Mouse (Mus musculus) cerebellum, adult (tissue): Measurements from ENCODE around the gene Nrbf2.

Experiments used
- ATAC-seq: cut with Nextera tagmentation; 2 replicates; pipeline ENCODE4 v1.9.2; 2017; ENCODE audit warnings: mild to moderate bottlenecking, moderate library complexity, mixed read lengths; ENCODE audit not compliant: insufficient number of reproducible peaks, low FRiP score, low TSS enrichment

The Nrbf2 gene

DNA sequence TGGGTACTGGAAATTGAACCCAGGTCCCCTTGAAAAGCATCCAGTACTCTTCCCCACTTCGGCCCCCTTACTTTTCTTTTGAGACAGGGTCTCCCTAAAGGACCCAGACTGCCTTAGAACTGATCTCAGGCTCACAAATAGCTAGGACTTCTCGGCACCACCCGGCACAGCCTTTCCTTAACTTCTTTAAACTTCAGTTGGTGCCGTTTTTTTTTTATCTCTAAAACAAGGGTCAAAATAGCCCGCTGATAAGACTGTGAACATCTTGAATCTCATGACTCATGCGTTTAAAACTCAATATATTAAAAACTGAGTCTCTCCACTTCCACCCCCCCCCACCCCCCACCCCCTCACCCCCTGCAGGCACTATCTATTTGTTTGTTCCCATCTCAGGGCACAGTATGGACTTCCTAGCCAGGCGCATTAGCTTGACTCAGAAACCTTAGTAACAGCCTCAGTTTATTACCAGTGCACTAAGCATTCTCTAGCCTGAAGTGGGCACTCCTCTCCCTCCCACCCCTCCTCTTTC, 10.9 kb upstream of the Nrbf2 start:
- ATAC-seq, result no peak

- ATAC-seq, result no peak
Measured at GRCm38 (mm10) chr10:67295331-67295730, 10.2 kb upstream of the Nrbf2 start.

- ATAC-seq, result no peak
Measured at GRCm38 (mm10) chr10:67291087-67291486, 6.0 kb upstream of the Nrbf2 start.

GRCm38 (mm10) chr10:67290622-67291021, 5.5 kb upstream of the Nrbf2 start:
- ATAC-seq, result no peak

DNA sequence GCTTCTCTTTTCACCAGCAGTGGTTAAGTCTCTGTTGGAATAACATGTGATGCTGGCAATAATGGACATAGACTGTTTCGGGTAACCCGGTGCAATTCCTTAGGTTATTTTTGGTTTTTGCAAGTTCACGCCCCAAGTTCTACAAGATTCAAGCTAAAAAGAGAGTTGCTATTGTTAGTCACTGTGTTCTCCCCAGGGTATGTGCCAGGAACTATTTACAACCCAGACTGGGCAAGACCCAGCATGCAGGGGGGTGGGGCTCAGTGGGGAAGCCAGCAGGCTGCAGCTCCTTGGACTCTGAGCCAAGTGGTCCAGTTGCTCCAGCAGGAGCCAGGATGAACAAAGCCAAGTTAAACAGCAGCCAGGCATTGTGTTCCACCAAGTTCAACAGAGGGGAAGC, 2.8 kb upstream of the Nrbf2 start:
- ATAC-seq, result no peak

DNA sequence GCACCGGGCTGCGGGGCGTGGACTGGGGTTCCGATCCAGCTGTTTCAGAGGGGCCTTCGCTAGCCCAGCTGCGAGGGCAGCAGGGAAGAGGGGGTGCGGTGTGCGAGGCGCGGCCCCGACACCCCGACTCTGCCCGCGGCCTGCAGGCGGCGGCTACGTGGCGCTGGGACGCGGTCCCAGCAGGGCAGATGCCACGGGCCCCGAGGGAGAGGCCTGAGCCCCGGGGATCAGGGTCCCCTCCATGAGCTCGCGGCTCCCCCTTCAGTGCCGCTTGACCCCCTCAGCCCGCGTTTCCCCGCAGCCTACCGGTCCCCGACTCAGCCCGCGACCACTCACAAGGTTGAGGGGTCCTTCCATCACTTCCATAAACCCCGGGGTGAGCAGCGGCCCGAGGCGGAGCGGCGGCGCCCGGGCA, 337 bp downstream of the Nrbf2 start:
- peak; percentile 57; the same call in 1 of the 2 replicates for ATAC-seq

- peak; percentile 15; the same call in 1 of the 2 replicates for ATAC-seq
Measured at GRCm38 (mm10) chr10:67284311-67284710, 794 bp downstream of the Nrbf2 start.

DNA sequence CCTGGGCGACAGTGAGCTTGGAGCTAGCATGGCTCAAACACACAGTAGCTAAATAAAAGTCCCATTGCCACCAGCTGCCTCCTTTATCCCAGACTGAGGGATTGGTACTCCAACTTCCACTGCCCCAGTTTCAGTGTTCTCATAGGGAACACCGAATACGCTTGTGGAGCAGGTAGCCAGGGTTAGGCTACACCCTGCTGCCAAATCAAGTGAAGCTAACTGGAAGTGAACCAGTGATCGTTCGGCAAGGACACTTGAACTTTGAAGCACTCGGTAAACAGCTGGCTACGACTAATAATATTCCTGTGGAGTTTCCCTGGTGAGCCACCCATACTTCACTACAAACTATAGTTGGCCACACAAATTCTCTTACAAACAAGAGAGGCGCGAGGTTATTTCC, 1.6 kb downstream of the Nrbf2 start:
- ATAC-seq, result no peak

GRCm38 (mm10) chr10:67282531-67282930, 2.6 kb downstream of the Nrbf2 start:
- no peak for ATAC-seq

- no peak for ATAC-seq
Measured at GRCm38 (mm10) chr10:67281852-67282251, 3.3 kb downstream of the Nrbf2 start.

DNA sequence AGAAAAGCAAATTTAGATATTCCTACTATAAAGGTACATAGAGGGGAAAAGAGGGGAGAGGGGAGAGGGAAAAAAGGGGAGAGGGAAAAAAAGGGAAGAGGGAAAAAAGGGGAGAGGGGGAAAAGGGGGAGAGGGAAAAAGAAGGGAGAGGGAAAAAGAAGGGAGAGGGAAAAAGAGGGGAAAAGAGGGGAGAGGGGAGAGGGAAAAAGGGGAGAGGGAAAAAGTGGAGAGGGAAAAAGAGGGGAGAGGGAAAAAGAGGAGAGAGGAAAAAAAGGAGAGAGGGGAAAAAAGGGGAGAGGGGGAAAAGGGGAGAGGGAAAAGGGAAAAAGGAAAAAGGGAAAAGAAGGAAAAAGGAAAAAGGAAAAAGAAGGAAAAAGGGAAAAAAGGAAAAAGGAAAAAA, 9.2 kb downstream of the Nrbf2 start:
- no peak for ATAC-seq

DNA sequence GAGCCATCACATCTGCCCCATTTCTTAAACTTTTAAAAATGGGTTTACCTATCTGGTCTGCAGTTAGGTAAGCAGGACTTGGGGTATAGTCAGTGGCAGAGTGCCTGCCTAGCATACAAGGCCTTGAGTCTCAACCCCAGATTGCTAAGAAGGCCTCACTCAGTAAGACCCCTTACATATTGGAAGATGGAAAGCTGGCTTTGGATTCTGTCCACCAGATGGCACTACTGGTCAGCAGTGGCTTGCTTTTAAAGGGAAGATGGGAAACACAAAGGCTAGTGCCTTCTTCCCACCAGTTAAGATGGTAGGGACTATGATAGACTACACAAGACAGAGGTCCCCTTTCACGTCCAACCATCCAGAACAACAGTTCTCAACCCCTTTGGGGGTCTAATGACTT, 20.3 kb downstream of the Nrbf2 start:
- ATAC-seq, result no peak

DNA sequence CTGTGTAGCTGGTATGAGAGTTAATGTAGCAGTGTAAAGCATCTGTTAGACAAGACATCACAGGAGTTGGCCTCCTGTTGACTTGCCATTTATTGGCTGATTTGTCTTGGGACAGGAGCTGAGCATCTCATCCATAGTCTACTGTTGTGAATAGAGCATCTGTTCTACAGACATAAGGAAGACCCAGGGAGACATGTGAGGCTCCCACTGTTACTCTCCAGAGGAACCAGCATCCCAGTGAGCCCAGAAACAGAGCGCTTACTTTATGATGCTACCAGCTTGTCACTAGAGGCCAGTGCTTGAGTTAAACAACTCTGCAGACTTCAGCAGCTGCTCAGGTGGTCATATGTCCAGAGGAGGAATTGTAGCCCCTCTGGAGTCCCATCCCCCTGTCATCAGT, 32.0 kb downstream of the Nrbf2 start:
- no peak for ATAC-seq

GRCm38 (mm10) chr10:67252353-67252752, 32.8 kb downstream of the Nrbf2 start:
- no peak for ATAC-seq

GRCm38 (mm10) chr10:67250846-67251245, 34.3 kb downstream of the Nrbf2 start:
- ATAC-seq, result no peak

DNA sequence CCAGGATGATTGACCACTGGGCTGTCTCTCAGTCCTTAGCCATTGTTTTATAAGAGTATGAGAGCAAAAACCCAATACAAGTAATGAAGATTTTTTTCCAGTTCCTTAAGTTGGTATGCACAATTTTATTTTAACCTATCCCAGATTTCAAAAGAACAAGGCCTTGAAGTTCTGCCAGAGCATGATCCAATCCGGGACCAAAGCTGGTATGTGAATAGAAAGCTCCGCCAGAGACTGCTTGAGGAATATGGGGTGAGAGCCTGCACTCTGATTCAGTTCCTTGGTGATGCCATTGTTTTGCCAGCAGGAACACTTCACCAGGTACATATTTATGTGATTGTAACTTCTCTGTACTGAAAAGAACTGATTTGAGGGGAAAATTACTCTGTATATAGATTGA, 35.6 kb downstream of the Nrbf2 start:
- no peak for ATAC-seq

GRCm38 (mm10) chr10:67247145-67247544, 38.0 kb downstream of the Nrbf2 start:
- no peak for ATAC-seq

- no peak for ATAC-seq
Measured at GRCm38 (mm10) chr10:67230439-67230838, 54.7 kb downstream of the Nrbf2 start.

- no peak for ATAC-seq
Measured at GRCm38 (mm10) chr10:67226543-67226942, 58.6 kb downstream of the Nrbf2 start.

- ATAC-seq, result peak; percentile 58; the same call in 1 of the 2 replicates
Measured at GRCm38 (mm10) chr10:67226109-67226508, 59.0 kb downstream of the Nrbf2 start.

GRCm38 (mm10) chr10:67225528-67225927, 59.6 kb downstream of the Nrbf2 start:
- no peak for ATAC-seq

GRCm38 (mm10) chr10:67223942-67224341, 61.2 kb downstream of the Nrbf2 start:
- no peak for ATAC-seq

DNA sequence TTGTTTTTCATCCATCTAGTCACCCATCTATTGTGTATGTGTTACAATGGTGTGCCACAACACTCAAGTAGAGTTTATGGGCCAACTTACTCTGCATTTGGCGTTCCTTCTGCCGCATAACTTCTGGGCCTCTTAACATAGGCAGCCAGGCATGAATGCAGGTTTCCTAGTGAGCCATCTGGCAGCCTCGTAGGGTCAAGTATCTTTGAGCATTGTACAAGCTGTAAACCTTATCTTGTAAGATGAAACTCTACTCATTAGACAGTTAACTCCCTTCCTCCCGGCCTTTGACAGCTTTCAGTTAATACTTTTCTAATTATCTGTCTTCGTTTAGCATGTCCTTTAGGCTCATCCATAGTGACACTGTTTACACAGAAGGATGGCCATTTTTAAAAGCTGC, 63.8 kb downstream of the Nrbf2 start:
- 0 out of 2 replicates have a peak, but pooled peaks have one; percentile 15 for ATAC-seq
